Mouse (Mus musculus) B cell, adult 62 days (primary cell): ENCODE results near the gene Psen2. TPM values are rescaled to one million over a fixed set of nuclear protein-coding genes. Genes with fewer than 3 reads are reported as not detected.

Experiments used
- total RNA-seq: library from RNA; stranded (reverse); gene quantifications from 4 replicates; pipeline ENCODE4 v1.2.4, GENCODE M21; 2023

Gene Psen2
- total RNA-seq = 71.7 to 79.0 TPM (median 73.6 TPM) in 4 replicates

GRCm38 (mm10) chr1:180263364-180263997 lies at the start of gene Psen2:
TSS of gene Psen2 (minus strand) at chr1:180263438.

GRCm38 (mm10) chr1:180198959-180199714 lies 64.1 kb downstream of the Psen2 start, which contains the start of gene Coq8a:
TSS of gene Coq8a (minus strand) at chr1:180199602.

Other genes with a start within 250 kb of the Psen2 start
- gene Coq8a, start 63.8 kb downstream of the Psen2 start, total RNA-seq = 146 to 167 TPM (median 150 TPM) in 4 replicates
- gene Itpkb, start 67.0 kb upstream of the Psen2 start, total RNA-seq = 121 to 129 TPM (median 127 TPM) in 4 replicates
- 2.9 to 4.8 TPM (median 3.4 TPM) in 4 replicates for gene Stum, start 220.1 kb upstream of the Psen2 start, total RNA-seq